Mouse (Mus musculus) thymus, adult 18-20 months (tissue): ENCODE data around the gene Rapgef1.

Experiments used
- DNase-seq, 2 experiments: peaks; one replicate each; pipeline ENCODE4 v3.0.0; 2022; ENCODE audit warnings: mixed read lengths in 2 of 2

The Rapgef1 gene

GRCm38 (mm10) chr2:29645071-29645628 lies 25.6 kb downstream of the Rapgef1 start:
- DNase-seq, result no peak

DNA sequence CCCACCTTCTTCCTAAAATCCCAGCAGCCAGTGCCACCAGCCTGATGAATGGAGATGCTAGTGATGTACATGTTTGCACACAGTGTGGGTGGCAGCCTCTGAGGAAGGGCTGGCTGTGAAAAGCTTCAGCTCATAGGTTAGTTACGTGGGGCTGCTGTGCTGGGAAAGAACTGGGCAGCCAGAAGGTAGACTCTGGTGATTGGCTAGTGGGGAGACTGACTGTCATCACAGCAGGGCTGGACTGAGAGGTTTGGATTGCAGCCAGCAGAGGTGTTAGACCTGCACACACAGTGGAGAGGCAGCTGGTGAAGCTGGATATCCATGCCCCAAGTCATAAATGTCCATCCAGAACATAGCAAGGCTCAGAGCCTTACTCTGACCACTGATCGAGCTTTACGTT lies 27.1 kb downstream of the Rapgef1 start:
- DNase-seq, result no peak

GRCm38 (mm10) chr2:29647162-29647561 lies 27.6 kb downstream of the Rapgef1 start:
- DNase-seq, result no peak

- no peak for DNase-seq
Observed at GRCm38 (mm10) chr2:29647808-29648207, 28.3 kb downstream of the Rapgef1 start.

DNA sequence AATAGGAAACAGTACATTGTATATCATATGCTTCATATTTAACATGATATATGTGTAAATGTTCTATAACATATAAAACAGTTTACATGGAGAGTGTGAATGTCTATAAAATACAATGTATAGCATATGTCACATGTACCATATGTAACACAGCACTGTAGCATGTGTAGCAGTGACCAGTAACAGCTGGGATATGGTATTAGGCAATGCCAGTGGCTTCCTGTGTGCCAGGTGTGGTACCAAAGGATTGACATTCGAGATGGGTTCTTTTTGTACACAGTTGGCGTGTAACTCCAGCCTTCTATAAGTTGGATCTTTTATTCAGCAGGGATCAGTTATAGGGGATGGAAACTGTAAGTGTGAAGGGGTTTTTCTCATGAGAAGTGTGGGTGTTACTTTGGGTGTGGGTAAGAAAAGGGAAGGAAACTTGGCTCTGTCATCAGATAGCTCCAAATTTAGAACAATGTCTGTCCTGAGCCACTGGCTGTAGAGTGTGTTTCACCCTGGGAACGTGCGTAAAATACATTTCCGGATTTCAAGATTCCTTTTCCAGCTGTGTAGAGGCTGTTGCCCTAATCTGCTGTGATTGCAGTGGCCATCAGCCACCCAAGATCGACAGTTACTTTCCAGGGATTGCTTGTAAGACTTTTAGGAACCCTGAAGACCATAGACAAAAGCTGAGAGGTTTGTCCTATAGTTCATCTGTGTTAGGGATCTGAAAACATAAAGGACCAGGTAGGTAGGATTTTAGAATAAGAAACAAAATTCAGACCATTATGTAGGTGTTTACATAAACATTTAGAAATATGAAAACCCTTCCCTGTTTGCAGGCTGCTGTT lies 29.7 kb downstream of the Rapgef1 start:
- DNase-seq, result no peak

DNA sequence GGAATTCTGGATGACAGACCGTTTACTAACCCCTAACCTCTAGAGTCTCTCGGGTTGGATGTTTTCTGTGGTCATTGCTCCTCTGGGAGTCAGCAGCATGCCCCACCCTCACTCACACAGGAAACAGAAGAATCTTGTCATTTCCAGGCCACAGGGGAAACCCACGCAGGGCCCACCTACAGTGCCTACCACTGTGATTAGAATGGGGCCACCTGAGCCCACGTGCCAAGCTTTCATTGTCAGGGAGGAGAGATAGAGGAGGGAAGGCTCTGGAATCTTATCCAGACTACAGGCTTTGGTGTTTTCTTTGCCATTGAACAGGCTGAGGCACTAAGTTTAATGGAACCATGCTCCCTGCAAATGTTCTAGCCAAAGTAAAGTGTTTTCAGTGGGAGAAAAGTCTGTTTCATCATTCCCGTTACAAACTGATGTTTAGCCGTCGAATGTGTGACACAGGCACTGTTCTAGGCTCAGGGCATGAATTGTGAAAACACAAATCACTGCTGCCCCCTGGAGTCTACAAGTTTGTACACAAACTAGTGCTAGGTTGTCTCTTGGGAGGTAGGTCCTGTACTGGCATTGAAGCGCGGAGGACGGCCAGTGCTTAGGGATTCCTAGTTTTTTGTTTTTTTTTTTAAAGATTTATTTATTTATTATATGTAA lies 30.4 kb downstream of the Rapgef1 start:
- DNase-seq, result no peak

- no peak for DNase-seq
Observed at GRCm38 (mm10) chr2:29651876-29652275, 32.4 kb downstream of the Rapgef1 start.

DNA sequence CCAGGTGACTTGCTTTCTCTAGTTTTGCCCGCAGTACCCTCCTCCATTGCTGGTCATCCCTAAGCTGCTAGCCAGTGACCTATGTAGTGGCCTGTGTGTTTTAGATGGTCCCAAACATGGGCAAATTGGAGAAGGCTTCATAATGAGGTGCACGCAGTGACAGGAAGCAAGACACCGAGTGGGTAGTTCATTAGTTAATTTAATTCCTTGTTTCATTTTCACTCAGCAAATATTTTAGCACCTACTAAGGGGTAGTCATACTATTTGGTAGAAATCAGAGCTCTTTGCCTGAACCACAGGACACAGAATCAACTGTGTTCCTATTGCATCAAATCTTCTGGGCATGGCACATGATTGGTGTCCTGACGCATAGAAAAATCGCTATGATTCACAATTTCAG lies 35.9 kb downstream of the Rapgef1 start:
- no peak for DNase-seq

- no peak for DNase-seq
Observed at GRCm38 (mm10) chr2:29656095-29656494, 36.6 kb downstream of the Rapgef1 start.

DNA sequence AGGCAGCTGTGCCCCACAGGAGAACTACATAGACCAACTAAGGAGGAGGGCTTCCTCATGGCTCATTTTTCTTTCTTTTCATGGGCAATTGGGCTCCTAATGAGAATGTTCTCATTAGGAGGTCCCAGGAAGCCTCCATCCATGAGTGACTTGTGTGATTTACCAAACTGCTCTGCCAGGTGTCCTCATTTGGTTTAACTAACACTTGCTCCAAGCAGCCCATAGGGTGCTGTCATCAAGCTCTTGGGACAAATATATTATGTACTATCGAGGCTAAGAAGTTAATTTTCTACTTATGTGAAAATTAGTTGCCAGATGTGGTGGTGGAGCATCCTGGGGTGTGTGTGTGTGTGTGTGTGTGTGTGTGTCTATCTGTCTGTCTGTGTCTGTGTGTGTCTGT lies 37.6 kb downstream of the Rapgef1 start:
- DNase-seq, result no peak

- peak; percentile 70 to 86 for DNase-seq
Observed at GRCm38 (mm10) chr2:29661751-29662191, 42.3 kb downstream of the Rapgef1 start.

DNA sequence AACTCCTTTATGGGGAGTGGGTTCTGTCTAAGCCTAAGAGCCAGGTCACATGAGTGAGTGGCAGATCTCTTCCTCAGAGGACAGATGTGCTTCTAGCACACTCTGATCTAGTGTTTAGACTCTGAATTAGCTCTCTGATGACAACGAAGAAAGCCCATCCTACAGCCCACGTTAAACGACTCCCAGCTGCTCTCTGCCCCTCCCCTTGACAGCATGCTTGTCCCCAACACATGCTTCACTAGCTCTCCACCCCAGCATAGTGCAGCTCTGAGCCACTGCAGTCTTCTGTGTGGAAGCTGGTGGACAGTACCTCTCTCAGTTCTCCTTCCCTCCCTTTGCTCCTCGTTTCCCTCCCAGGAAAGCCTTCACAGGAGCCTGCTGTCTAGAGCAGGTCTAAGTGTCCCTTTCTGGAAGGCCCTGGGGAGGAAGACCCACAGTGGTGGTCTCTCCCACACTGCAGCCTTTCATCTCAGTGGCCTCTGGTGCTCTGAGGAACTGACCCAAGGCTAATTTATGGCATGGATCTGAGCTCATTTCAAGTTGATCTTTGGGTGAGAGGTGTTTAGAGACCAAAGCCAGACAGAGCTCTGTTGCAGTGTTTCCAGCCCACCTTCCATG lies 43.8 kb downstream of the Rapgef1 start:
- no peak for DNase-seq

- DNase-seq, result no peak
Observed at GRCm38 (mm10) chr2:29665421-29665820, 45.9 kb downstream of the Rapgef1 start.

- no peak for DNase-seq
Observed at GRCm38 (mm10) chr2:29666589-29666988, 47.1 kb downstream of the Rapgef1 start.

- DNase-seq, result no peak
Observed at GRCm38 (mm10) chr2:29667109-29667508, 47.6 kb downstream of the Rapgef1 start.

- DNase-seq, result no peak
Observed at GRCm38 (mm10) chr2:29668011-29668691, 48.6 kb downstream of the Rapgef1 start.

- no peak for DNase-seq
Observed at GRCm38 (mm10) chr2:29668963-29669362, 49.4 kb downstream of the Rapgef1 start.

DNA sequence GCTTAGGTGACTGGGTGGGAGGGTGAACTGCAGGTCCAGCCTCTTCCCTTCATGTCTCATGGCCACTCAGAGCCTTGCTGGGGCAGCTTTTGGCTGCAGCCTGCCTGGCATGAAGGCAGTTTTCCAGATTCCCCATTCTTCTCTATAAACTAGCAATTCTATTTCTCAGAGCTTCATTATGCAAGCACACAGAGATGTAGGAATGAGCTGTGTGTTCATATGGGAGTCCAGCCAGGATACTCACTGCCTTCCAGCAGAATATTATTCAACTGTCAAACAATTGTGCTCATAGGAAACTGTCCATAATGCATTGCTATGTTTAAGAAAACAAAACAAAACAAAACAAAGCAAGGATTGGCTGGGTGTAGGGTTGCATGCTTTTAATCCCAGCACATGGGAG lies 50.2 kb downstream of the Rapgef1 start:
- DNase-seq, result no peak

GRCm38 (mm10) chr2:29670231-29670991 lies 50.9 kb downstream of the Rapgef1 start:
- DNase-seq, result peak; percentile 64 to 80

- DNase-seq, result no peak
Observed at GRCm38 (mm10) chr2:29671374-29671773, 51.9 kb downstream of the Rapgef1 start.

- DNase-seq, result no peak
Observed at GRCm38 (mm10) chr2:29671856-29672255, 52.3 kb downstream of the Rapgef1 start.
